Mouse (Mus musculus) A20 (cell line): Measurements from ENCODE around the gene Wdr83os.
"Not testable (repeated sequence)": the region's sequence is repeated elsewhere in the genome, so short reads cannot be mapped to it uniquely, and the experiment has no call there.

Experiments used
- DNase-seq: peaks from one replicate; pipeline ENCODE4 v3.0.0-alpha.2; 2011; ENCODE audit warnings: low read depth, low spot score

Wdr83os gene

GRCm38 (mm10) chr8:85072364-85072929 lies 8.1 kb upstream of the Wdr83os start:
- no peak for DNase-seq

GRCm38 (mm10) chr8:85073041-85073612 lies 7.4 kb upstream of the Wdr83os start:
- DNase-seq, result no peak

DNA sequence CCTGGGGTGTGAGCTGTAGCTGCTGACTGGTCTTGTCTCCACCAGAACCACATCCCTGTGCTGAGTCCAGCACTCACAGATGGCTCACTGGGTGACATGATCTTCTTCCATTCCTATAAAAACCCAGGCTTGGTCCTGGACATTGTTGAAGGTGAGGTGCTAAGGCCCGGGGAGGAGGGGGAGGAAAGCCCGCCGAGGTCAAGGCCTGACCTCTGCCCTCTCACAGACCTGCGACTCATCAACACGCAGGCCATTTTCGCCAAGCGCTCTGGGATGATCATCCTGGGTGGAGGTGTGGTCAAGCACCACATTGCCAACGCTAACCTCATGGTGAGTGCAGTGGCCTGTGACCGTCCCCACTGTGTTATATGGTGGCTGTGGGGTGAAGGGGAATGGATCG lies 6.4 kb upstream of the Wdr83os start:
- DNase-seq, result no peak

DNA sequence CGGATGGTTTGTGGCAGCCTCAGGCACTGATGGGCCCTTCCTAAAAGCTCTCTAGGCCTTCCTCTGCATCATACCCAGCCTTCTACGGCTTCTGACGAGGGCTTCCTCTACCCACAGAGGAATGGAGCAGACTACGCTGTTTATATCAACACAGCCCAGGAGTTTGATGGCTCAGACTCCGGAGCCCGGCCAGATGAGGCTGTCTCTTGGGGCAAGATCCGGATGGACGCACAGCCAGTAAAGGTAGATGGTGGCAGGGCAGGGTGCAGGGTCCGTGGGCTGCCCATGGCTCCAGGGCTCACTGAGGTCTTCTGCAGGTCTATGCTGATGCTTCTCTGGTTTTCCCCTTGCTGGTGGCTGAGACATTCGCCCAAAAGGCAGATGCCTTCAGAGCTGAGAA lies 5.9 kb upstream of the Wdr83os start:
- no peak for DNase-seq

GRCm38 (mm10) chr8:85076001-85076400 lies 4.5 kb upstream of the Wdr83os start:
- DNase-seq, result peak; percentile 35

DNA sequence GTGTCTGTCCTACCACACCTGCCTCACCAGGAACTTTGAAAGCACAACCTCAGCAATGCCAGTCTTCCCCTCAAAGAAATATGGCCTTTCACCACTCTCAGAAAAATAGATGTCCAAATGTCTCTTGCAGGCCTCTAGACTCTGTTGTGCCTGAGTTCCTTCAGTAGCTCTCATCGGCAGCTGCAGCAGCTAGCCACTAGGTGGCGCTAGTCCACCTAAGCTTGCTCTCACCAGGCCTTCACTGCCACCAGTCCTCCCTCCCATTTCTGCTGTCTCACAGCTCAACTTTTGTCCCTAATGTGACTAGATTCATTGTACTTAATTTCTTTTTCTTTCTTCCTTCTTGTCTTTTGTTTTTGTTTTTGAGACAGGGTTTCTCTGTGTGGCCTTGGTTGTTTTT lies 3.5 kb upstream of the Wdr83os start:
- DNase-seq, result peak; percentile 85

- no peak for DNase-seq
Measured at GRCm38 (mm10) chr8:85080214-85080531, 367 bp upstream of the Wdr83os start.

- peak; percentile 93 for DNase-seq
Measured at GRCm38 (mm10) chr8:85081216-85081555, 646 bp downstream of the Wdr83os start, which contains the start of gene Wdr83. TSS of gene Wdr83 (minus strand) at chr8:85081306.

DNA sequence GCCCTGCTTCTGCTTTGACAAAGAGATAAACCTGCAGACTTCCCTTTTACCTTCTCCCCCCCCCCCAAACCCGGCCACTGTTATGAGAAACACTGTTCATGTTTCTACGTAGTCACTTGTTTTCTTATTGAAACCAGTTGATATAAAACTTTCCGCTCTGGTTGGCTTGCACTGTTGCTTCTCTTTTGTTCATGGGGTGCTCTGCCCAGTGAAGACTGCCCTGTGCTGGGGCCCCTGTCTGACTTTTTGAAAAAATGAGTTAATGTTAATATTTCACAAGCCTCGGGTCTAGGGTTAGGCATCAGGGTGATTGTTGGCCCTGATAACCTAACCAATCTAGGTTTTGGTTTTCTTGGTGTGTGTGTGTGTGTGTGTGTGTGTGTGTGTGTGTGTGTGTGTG lies 1.6 kb downstream of the Wdr83os start:
- not testable (repeated sequence) for DNase-seq

- peak; percentile 93 for DNase-seq
Measured at GRCm38 (mm10) chr8:85083108-85083813, 2.7 kb downstream of the Wdr83os start, which contains the start of gene Man2b1. TSS of gene Man2b1 (plus strand) at chr8:85083270.

DNA sequence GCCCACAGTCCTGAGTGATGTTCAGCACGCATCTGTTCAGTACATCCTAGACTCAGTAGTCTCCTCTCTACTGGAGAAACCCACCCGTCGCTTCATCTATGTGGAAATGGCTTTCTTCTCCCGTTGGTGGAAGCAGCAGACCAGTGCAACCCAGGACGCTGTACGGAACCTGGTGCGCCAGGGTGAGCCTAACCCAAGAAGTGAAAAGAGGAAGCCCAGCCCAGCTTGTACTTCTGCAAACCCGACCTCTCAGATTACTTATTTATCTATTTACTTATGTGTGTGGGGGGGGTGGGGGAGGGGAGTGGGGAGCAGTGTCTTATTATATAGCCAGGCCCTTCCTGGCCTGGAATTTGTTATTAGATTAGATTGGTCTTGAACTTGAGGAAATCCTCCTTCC lies 4.1 kb downstream of the Wdr83os start:
- peak; percentile 78 for DNase-seq

DNA sequence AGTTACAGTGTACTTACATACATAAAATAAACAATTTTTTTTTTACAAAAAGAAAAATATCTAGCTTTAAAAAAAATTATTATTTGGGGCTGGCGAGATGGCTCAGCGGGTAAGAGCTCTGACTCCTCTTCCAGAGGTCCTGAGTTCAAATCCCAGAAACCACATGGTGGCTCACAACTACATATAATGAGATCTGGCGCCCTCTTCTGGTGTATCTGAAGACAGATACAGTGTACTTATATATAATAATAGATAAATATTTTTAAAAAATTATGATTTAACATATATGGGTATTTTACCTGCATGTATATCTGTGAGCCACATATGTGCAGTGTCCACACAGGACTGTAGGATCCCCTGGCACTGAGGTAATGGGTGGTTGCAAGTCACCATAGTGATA lies 5.7 kb downstream of the Wdr83os start:
- no peak for DNase-seq

GRCm38 (mm10) chr8:85088771-85089170 lies 8.2 kb downstream of the Wdr83os start:
- no peak for DNase-seq

DNA sequence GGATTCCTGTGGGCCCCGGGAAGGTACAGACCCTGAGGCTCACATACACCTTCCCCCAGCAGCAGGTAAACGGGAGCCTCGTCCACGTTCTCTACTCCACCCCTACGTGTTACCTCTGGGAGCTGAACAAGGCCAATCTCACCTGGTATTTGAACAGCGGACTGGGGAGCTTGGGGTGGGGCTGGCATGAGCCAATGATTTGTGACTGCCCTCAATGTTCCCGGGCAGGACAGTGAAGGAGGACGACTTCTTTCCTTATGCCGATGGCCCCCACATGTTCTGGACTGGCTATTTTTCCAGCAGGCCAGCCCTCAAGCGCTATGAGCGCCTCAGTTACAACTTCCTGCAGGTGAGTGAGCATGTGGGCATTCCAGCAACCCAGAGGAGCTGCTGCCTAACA lies 10.3 kb downstream of the Wdr83os start:
- no peak for DNase-seq

GRCm38 (mm10) chr8:85091526-85092090 lies 11.1 kb downstream of the Wdr83os start:
- no peak for DNase-seq

- DNase-seq, result no peak
Measured at GRCm38 (mm10) chr8:85095051-85095450, 14.5 kb downstream of the Wdr83os start.

- DNase-seq, result no peak
Measured at GRCm38 (mm10) chr8:85095566-85095965, 15.0 kb downstream of the Wdr83os start.

DNA sequence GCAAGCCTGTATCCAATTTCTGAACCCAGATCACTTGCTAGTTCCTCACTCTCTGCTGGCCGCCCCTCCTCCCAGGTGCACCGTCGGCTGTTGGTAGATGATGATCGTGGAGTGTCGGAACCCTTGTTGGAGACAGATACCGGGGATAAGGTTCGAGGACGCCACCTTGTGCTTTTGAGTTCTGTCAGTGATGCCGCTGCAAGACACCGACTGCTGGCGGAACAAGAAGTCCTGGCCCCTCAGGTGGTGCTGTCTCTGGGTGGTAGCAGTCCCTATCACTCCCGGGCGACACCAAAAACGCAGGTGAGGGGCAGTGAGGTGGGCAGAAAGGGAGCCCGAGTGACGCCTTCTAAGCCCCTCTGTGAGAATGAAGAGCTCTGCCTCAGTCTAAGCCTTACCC lies 15.7 kb downstream of the Wdr83os start:
- DNase-seq, result no peak

- no peak for DNase-seq
Measured at GRCm38 (mm10) chr8:85096850-85097249, 16.3 kb downstream of the Wdr83os start.

DNA sequence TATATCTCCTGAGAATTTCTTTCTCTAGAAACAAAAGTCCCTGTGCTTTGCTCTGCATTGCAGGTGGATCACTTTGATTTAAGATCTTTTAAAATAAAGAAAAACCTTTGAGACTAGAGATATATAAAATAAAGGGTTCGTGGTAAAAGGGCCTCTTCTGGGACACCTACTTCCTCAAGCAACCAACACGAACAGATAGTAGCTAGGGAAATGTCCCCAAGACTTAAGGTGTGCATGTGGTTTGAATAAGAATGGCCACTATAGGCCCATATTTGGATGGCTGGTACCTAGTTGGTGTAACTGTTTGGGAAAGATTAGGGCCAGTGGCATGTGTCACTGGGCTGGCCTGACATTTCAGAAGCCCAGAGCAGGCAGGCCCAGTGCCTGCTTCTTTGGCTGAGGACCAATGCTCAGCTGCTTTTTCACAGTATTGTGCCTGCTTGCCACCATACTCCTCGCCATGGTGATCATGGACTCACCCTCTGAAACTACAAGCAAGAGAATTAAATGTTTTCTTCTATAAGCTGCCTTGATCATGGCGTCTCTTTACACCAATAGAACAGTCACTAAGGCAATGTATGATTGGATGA lies 19.6 kb downstream of the Wdr83os start:
- DNase-seq, result no peak

DNA sequence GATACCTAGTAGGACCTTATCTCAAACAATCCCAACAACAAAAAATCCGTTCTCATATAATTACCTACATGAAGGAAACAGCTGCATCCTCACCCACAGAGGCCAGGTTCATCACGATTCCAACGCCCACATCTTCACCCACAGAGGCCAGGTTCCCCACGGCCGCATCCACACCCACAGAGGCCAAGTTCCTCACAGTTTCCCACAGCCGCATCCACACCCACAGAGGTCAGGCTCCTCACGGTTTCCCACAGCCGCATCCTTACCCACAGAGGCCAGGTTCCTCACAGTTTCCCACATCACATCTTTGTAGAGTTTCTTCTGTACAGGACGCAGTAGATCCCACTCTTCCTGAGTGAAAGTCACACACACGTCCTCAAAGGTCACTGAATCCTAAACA lies 32.7 kb downstream of the Wdr83os start:
- DNase-seq, result no peak

DNA sequence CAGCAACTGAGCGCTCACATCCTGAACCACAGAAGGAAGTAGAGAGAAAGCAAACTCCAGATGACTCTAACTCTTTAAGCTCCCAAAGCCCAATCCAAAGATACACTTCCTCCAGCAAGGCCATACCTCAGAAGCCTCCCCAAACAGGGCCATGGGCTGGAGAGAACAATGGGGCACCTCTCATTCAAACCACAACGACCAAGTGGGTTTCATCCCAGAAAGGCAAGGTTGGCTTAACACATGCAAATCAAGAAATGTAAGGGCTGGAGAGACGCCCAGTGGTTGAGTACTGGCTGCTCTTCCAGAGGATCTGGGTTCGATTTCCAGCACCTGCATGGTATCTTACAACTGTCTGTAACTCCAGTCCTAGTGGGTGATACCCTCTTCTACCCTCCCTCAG lies 35.0 kb downstream of the Wdr83os start:
- DNase-seq, result no peak

- DNase-seq, result no peak
Measured at GRCm38 (mm10) chr8:85116984-85117383, 36.4 kb downstream of the Wdr83os start.
